In genomic region chr5:131956998-131957397, GRCm38 (mm10) we compare ENCODE assay signal across 12 mouse cellular contexts.
"Had no signal": no experiment of that assay in that cellular context is flagged by ENCODE, and none has a peak within 500 bp of the region (broad histone marks: within the 10 kb centered on the region; RNA-seq: fewer than 3 reads in every experiment).

No protein-coding gene starts in this region.

- H3K36me3 ChIP-seq: limb, embryonic 15.5 days; liver, embryonic 12.5 days; lung, embryonic 15.5 days; midbrain, embryonic 15.5 days; neural tube, embryonic 12.5 days had no signal

- H3K9ac ChIP-seq: limb, embryonic 15.5 days; liver, embryonic 12.5 days; lung, embryonic 15.5 days; midbrain, embryonic 15.5 days; neural tube, embryonic 12.5 days had no signal

- DNase-seq: kidney, postnatal 25 days; lung, postnatal 14 days; right cerebral cortex, postnatal 14 days; thymus, postnatal 4 days had no signal

- H3K4me1 ChIP-seq: lung, embryonic 15.5 days; midbrain, embryonic 15.5 days; neural tube, embryonic 12.5 days had no signal

- ATAC-seq: liver, embryonic 12.5 days; midbrain, embryonic 15.5 days had no signal

- H3K27me3 ChIP-seq: limb, embryonic 15.5 days; liver, embryonic 12.5 days; lung, embryonic 15.5 days; megakaryocyte, embryonic 14.5 days; midbrain, embryonic 15.5 days; neural tube, embryonic 12.5 days had no signal

- H3K27ac ChIP-seq: limb, embryonic 15.5 days; liver, embryonic 12.5 days; lung, embryonic 15.5 days; macrophage; midbrain, embryonic 15.5 days; neural tube, embryonic 12.5 days had no signal

- H3K9me3 ChIP-seq: limb, embryonic 15.5 days; liver, embryonic 12.5 days; lung, embryonic 15.5 days; midbrain, embryonic 15.5 days; neural tube, embryonic 12.5 days had no signal

- H3K4me2 ChIP-seq: limb, embryonic 15.5 days; lung, embryonic 15.5 days; midbrain, embryonic 11.5 days; midbrain, embryonic 15.5 days; neural tube, embryonic 12.5 days had no signal

- H3K4me3 ChIP-seq: limb, embryonic 15.5 days; liver, embryonic 12.5 days; lung, embryonic 15.5 days; midbrain, embryonic 15.5 days; neural tube, embryonic 12.5 days had no signal
